Mouse (Mus musculus): Measurements from ENCODE around the gene Srbd1.

The Srbd1 gene

GRCm38 (mm10) chr17:86145079-86145951 lies at the start of gene Srbd1:
TSS of gene Srbd1 (minus strand) at chr17:86145175.
- peak; percentile 98 for DNase-seq (ENCODE audit: extremely low spot score, low spot score)

GRCm38 (mm10) chr17:86193979-86194378 lies 49.0 kb upstream of the Srbd1 start:
- no peak for DNase-seq (ENCODE audit: extremely low spot score, low spot score)

DNA sequence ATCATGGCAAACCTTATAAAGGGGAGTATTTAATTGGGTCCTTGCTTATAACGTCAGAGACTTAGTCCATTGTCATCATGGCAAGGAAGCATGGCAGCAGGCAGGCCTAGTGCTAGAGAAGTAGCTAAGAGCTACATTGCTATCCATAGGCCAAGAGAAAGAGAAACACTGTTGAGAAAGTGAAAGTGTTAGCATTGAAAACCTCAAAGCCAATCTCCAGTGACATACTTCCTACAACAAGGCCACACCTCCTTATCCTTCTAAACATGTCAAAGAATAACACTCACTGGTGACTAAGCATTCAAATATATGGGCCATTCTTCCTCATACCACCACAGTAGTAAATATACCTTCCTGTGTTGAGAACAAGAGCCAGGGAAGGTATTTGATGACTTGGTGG lies 42.8 kb upstream of the Srbd1 start:
- no peak for DNase-seq (ENCODE audit: extremely low spot score, low spot score)

DNA sequence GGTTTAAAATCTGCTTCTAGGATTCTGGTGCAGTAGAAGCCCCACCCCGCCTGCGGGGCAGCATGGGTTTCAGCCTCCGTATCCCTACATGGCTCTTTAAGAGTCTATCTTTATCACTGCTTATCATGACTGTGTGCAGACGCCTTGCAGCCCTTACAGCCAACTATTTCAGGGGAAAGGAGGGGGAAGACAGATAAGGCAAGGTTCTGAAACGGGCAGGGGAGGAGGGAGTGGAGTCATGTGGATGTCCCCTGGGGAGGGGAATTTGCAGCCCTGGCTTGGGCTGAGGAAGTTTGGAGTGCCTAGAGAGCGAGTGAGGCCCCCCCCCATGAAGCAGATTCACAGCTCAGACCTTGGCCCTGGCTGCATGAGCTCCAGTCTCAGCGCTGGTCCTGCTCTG lies 40.6 kb upstream of the Srbd1 start:
- DNase-seq (ENCODE audit: extremely low spot score, low spot score): no peak

- no peak for DNase-seq (ENCODE audit: extremely low spot score, low spot score)
Observed at GRCm38 (mm10) chr17:86184552-86185209, 39.7 kb upstream of the Srbd1 start.

- no peak for DNase-seq (ENCODE audit: extremely low spot score, low spot score)
Observed at GRCm38 (mm10) chr17:86183788-86184187, 38.8 kb upstream of the Srbd1 start.

DNA sequence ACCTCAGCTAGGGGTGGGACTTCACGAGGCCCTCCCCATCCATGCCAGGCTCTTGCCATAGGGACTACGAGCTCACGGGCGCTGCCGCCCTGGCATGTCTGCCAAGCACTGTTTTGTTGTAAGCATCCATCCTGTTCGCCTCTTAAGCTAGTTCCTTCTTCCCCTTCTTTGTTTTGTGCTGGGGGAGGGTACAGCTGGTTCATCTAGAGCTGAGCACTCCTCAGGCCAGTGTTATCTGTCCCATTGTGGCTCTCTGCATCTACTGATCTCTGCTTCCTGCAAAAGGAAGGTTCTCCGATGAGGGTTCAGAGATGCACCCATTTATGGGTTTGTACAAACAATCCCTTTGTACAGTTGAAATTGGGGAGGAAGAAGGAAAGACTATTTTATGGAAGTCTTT lies 31.7 kb upstream of the Srbd1 start:
- DNase-seq (ENCODE audit: extremely low spot score, low spot score): no peak

GRCm38 (mm10) chr17:86175516-86175915 lies 30.5 kb upstream of the Srbd1 start:
- no peak for DNase-seq (ENCODE audit: extremely low spot score, low spot score)

DNA sequence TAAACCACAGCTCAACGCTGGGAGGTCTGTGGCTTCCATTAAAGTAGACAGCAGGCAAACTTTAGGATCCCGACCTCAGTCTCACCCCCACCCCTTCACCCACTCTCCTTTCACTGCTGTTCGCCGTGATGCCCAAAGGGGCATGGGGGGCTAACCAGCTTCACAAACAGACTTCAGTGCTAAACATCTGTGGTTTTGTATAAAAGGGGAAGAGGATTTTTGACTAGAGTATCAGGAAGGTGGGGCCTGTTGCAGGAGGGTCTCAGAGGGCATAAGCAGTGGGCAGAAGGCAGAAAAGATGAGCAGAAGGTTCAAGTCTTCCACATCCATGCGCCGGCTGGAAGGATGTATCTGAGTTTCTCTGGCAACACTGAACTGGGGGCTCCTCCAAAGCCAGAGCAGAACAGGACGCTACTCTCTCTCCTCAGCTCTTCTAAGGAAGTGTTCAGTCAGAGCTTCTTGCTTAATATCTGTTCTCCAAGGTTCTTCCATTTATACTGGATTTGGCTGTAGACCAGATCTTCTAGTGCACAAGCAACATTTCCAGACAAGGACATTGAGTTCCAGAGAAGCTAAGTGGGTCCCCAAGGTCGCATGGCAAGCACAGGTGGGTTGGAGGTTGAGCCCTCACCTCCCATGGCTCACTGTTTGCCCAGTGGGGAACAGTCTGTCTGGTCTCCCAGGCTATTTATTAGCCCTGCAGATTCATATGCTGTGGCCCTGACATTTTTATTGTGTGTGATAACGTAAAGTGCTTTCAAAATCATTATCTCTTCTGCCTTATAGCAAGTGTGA lies 25.4 kb upstream of the Srbd1 start:
- no peak for DNase-seq (ENCODE audit: extremely low spot score, low spot score)

GRCm38 (mm10) chr17:86169092-86169491 lies 24.1 kb upstream of the Srbd1 start:
- DNase-seq (ENCODE audit: extremely low spot score, low spot score): no peak

DNA sequence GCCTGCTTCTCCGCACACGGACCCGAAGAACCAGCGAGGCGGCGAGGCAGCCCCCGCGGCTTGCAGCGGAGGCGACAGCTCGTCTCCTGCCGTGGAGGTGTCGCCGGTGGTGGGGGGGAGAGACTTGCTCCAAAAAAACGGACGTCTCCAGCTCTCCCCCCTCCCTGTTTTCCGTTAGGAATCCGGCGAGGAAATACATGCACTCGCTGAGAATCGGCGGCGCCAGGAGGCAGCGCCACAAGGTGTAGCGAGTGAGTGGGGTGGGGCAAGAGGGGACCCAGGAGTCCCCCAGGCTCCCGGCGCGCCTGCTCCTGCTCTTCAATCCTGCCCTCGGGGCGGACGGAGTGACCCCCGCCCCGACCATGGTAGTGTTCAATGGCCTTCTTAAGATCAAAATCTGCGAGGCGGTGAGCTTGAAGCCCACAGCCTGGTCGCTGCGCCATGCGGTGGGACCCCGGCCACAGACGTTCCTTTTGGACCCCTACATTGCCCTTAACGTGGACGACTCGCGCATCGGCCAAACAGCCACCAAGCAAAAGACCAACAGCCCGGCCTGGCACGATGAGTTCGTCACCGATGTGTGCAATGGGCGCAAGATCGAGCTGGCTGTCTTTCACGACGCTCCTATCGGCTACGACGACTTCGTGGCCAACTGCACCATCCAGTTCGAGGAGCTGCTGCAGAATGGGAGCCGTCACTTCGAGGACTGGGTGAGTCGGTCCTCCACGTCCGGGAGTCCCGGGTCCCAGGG lies 23.4 kb upstream of the Srbd1 start:
- no peak for DNase-seq (ENCODE audit: extremely low spot score, low spot score)

DNA sequence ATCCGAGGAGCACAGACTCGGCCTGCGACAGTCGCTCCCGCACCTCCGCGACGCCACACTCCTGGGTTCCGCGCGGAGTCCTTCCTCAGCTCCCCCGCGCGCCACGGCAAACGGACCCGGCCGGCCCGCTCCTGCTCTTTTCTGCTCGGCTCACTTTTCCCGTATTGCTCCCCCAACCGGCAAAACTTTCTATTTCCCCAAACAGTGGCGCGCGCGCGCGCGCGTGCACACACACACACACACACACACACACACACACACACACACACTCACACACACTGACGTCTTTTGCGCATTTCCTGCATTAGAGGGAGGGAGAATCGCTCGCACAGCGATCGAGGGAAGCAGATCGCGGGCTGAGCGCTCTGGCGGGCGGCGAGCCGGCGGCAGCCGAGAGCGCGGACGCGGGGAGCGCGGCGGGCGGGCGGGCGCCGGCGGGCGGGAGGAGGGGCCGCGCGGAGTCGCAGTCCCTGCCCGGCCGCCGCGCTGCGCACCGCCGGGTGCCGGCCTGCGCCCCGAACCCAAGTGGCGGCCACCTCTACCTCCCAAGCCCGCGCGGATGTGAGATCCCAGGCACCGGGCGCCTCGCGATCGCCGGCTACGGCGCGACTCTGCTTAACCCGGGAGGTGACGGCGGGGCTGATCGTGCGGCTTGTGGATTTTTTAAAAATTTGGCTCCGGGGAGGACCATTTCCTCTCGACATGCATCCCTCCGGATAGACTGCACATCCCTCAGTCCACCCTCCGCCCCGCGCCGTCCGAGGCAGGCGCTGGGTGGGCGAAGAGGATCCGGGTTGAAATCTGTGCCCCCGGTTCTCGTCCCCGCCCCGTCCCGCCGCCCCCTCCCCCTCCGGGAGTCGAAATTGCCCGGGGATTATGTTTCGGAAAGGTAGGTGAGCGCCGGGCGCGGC lies 22.6 kb upstream of the Srbd1 start, which contains the start of gene Prkce:
Prkce (plus strand) TSS at position 466 of the 911 bp plus-strand sequence.
- peak; percentile 82 for DNase-seq (ENCODE audit: extremely low spot score, low spot score)

- DNase-seq (ENCODE audit: extremely low spot score, low spot score): peak; percentile 90
Observed at GRCm38 (mm10) chr17:86166567-86167319, 21.8 kb upstream of the Srbd1 start.

- no peak for DNase-seq (ENCODE audit: extremely low spot score, low spot score)
Observed at GRCm38 (mm10) chr17:86166051-86166566, 21.1 kb upstream of the Srbd1 start.

GRCm38 (mm10) chr17:86164416-86164815 lies 19.4 kb upstream of the Srbd1 start:
- no peak for DNase-seq (ENCODE audit: extremely low spot score, low spot score)

DNA sequence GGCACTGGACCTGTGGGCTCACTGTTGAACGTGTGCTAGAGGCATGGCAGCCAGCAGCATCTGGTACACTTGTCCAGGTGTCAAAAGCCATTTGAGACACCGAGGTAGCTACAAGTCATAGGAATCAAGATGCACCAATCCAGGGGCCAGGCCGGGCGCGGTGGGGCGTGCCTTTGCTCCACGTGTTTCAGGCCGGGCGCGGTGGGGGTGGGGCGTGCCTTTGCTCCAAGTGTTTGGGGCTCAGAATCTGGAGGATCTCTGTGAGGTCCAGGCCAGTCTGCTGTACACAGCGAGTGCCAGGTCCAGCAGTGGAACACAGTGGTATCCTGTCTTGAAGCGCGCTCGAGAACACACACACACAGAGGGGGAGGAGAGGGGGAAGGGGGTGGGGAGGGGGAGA lies 17.7 kb upstream of the Srbd1 start:
- no peak for DNase-seq (ENCODE audit: extremely low spot score, low spot score)

- DNase-seq (ENCODE audit: extremely low spot score, low spot score): no peak
Observed at GRCm38 (mm10) chr17:86156999-86157398, 12.0 kb upstream of the Srbd1 start.

DNA sequence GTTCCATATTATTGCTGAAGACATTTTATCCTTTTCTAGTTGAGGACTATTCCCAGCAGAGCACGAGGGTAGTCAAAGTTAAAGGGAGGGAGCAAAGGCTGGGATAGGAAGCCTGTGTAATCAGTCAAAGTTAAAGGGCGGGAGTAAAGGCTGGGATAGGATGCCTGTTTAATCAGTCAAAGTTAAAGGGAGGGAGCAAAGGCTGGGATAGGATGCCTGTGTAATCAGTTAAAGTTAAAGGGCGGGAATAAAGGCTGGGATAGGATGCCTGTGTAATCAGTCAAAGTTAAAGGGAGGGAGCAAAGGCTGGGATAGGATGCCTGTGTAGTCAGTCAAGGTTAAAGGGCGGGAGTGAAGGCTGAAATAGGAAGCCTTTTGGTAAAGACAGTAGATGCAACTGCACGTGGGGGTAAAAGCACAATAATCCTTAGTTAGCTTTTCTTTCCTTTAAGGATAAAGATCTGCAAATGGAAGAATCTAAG lies 5.9 kb upstream of the Srbd1 start:
- DNase-seq (ENCODE audit: extremely low spot score, low spot score): peak; percentile 37

DNA sequence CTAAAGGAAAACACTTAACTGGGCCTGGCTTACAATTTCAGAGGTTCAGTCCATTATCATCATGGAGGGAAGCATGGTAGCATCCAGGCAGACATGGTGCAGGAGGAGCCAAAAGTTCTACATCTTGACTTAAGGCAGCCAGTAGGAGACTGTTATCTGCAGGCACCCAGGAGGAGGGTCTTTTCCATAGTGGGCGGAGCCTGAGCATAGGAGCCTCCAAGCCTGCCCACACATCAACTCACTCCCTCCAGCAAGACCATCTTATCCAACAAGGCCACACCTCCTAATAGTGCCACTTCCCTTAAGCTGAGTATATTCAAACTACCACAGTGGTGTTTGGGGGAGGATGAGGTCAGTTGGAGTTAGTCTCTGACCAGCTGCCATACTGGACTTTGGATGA lies 4.8 kb upstream of the Srbd1 start:
- DNase-seq (ENCODE audit: extremely low spot score, low spot score): no peak

Measured in neural tube, embryonic 10.5 days (tissue).